Mouse (Mus musculus): ENCODE measurements around the gene Ifitm7. TPM values are rescaled to one million over a fixed set of nuclear protein-coding genes. Genes with fewer than 3 reads are reported as not detected.
"Not testable (repeated sequence)": the region's sequence is repeated elsewhere in the genome, so short reads cannot be mapped to it uniquely, and the experiment has no call there.

Gene Ifitm7
- polyA plus RNA-seq, 3 experiments from 2014 or later: 0.19 TPM; not detected in 2

DNA sequence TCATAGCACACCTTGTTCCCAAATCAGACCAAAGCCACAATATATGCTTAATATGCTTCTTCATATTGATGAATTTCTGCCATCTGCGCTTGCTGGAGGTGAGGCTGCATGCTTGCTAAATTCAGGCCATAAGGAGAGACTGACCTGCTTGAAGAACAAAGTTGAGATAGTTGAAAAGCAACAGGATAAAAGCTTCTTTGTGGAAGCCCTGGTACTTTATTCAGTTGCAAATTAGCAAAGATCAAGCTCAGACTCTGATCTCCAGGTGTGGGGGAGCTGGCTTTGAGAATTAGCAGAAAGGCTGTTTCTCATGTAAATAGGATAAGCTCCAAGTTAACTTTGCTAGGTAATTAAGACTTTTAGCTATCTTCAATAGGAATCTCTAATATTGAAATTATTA, 9.7 kb downstream of the Ifitm7 start:
- not testable (repeated sequence) for ATAC-seq

GRCm38 (mm10) chr16:13976358-13976896, 10.3 kb downstream of the Ifitm7 start:
- ATAC-seq: not testable (repeated sequence)

- no peak for ATAC-seq
These were observed 14.6 kb downstream of the Ifitm7 start for GRCm38 (mm10) chr16:13972051-13972450.

GRCm38 (mm10) chr16:13969096-13969495, 17.6 kb downstream of the Ifitm7 start:
- no peak for ATAC-seq

- no peak for ATAC-seq
These were observed 24.6 kb downstream of the Ifitm7 start for GRCm38 (mm10) chr16:13962053-13962452.

GRCm38 (mm10) chr16:13951245-13951644, 35.4 kb downstream of the Ifitm7 start:
- no peak for ATAC-seq

DNA sequence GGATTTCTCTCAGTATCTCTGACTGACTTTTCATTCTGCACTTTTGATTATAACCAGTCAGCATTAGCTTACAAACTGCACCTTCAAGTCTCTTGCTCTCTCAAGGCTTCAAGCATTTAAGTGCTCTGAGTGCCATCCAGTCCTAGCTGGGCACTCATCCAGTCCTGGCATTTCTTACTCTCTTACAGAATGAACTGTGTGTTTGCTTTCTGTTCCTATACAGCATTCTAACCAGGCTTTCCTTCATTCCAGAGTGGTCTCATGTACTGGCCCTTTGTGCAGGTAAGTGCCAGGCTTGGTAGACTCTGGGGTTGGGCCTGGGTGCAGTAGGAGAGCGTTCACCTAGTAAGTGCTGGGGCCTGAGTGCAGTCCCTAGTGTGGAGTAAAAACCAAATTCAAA, 40.4 kb downstream of the Ifitm7 start:
- ATAC-seq: no peak

GRCm38 (mm10) chr16:13945153-13945552, 41.5 kb downstream of the Ifitm7 start:
- ATAC-seq: no peak

DNA sequence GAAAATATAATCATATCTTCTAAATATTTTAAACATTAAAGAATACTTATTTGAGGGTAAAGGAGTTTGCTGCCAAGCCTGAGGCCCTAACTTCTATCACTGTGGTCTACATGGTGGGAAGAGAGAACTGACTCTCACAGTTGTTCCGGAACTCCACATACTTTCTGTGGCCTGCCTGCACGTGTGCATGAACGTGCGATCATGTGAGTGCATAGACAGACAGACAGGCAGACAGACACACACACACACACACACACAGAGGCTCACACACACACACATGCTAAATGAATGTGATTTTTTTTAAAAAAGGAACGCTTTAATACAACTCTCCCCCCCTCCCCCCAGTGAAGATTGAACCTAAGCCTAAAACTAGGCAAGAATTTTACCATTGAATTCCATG, 41.9 kb downstream of the Ifitm7 start:
- no peak for ATAC-seq

GRCm38 (mm10) chr16:13944178-13944577, 42.5 kb downstream of the Ifitm7 start:
- ATAC-seq: no peak

DNA sequence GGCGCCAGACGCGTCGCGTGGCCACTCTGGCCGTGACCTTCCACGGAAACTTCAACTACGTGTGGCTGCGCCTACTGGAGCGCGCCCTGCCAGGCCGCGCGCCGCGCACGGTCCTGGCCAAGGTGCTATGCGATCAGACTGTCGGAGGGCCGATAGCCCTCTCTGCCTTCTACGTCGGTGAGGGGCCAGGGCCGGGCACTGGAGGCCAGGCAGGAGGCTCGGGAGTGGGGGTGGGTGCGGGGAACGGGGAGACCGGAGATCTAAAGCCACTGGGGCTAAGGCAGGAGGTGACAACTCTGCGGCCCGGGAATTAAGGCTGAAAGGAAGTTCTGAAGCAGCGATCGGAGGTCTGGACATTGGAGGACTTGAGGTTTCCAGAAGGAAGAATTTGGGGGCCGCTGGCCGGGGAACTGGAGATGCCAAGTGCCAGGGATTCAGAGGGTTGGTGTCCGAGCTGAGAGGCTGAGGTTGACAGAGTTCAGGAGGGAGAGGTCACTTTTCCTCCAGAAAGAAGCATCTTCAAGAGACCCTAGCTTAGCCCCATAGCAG, 45.8 kb downstream of the Ifitm7 start:
- no peak for ATAC-seq

- no peak for ATAC-seq
These were observed 46.4 kb downstream of the Ifitm7 start for GRCm38 (mm10) chr16:13940139-13940846.

Other genes starting within 250 kb of the Ifitm7 start
- 10 to 100 TPM; 47.8 to 54.8 (median 48.1) TPM for gene Rrn3, start 206.2 kb downstream of the Ifitm7 start, polyA plus RNA-seq (2017; shearing (Covaris generic))
- 100 to 1,000 TPM; 146 to 175 (median 156) TPM for gene Ntan1, start 168.0 kb downstream of the Ifitm7 start, polyA plus RNA-seq (2017; shearing (Covaris generic))
- gene Pdxdc1, start 83.8 kb downstream of the Ifitm7 start, polyA plus RNA-seq (2017; shearing (Covaris generic)): 10 to 100 TPM; 22.2 to 29.9 (median 23.3) TPM
- gene Mpv17l, start 83.7 kb downstream of the Ifitm7 start, polyA plus RNA-seq (2017; shearing (Covaris generic)): under 1 TPM; 0.35 to 0.78 (median 0.58) TPM
- gene 2900011O08Rik, start 284 bp downstream of the Ifitm7 start, polyA plus RNA-seq (2017; shearing (Covaris generic)): 1 to 10 TPM in 1 of 3 experiments, under 1 TPM in 1, not detected in 1; 0.23 to 1.2 TPM
- 100 to 1,000 TPM in 1 of 3 experiments, 10 to 100 TPM in 2; 88.3 to 134 (median 98.5) TPM for gene Nde1, start 176.4 kb upstream of the Ifitm7 start, polyA plus RNA-seq (2017; shearing (Covaris generic))
- gene Marf1, start 176.5 kb upstream of the Ifitm7 start, polyA plus RNA-seq (2017; shearing (Covaris generic)): 10 to 100 TPM; 31.1 to 35.7 (median 32.0) TPM